In genomic region chr4:63033724-63034123, GRCm38 (mm10) we compare ENCODE assay signal across 16 mouse cellular contexts.
DNase-seq lines count a peak whose midpoint lies in the region; ATAC-seq and TF ChIP-seq lines count a peak whose summit lies in the region.
"Had no signal": no experiment of that assay in that cellular context is flagged by ENCODE, and none has a peak within 500 bp of the region (broad histone marks: within the 10 kb centered on the region; RNA-seq: fewer than 3 reads in every experiment).

No protein-coding gene starts in this region.

- H3K9ac ChIP-seq in kidney, embryonic 15.5 days, result no peak overlapping the region
- no peak overlapping the region for H3K9ac ChIP-seq in forebrain, embryonic 11.5 days (ENCODE audit: low read length)
- no peak overlapping the region for H3K9ac ChIP-seq in midbrain, embryonic 15.5 days
- H3K9ac ChIP-seq: embryonic facial prominence, embryonic 12.5 days had no signal

- no peak for TF ChIP-seq CTCF in thymus, adult 2 months (IDR thresholded peaks at IDR 0.05; ENCODE audit: borderline replicate concordance, control insufficient read depth, extremely low read depth, insufficient read depth, low read length, poor library complexity)

- no peak overlapping the region for H3K4me2 ChIP-seq in kidney, embryonic 15.5 days
- H3K4me2 ChIP-seq in forebrain, embryonic 11.5 days (ENCODE audit: low read depth, low read length, severe bottlenecking), result no peak overlapping the region
- H3K4me2 ChIP-seq in midbrain, embryonic 15.5 days, result no peak overlapping the region
- H3K4me2 ChIP-seq: embryonic facial prominence, embryonic 12.5 days; neural tube, embryonic 13.5 days had no signal

- no peaks in the 10 kb centered on the region for H3K27me3 ChIP-seq in kidney, embryonic 15.5 days
- H3K27me3 ChIP-seq in forebrain, embryonic 11.5 days (ENCODE audit: control insufficient read depth, insufficient read depth, low read length), result no peaks in the 10 kb centered on the region
- no peaks in the 10 kb centered on the region for H3K27me3 ChIP-seq in midbrain, embryonic 15.5 days (replicated peaks)
- H3K27me3 ChIP-seq in thymus, adult 2 months (ENCODE audit: control insufficient read depth, insufficient read depth, low read length), result no peaks in the 10 kb centered on the region
- H3K27me3 ChIP-seq: embryonic facial prominence, embryonic 12.5 days; neural tube, embryonic 13.5 days had no signal

- H3K4me1 ChIP-seq in kidney, embryonic 15.5 days, result peaks cover 66% of the 10 kb centered on the region
- H3K4me1 ChIP-seq in forebrain, embryonic 11.5 days (replicated peaks; ENCODE audit: control insufficient read depth, insufficient read depth, low read length), result 0 out of 2 replicates have a peak, but pooled peaks cover 2% of the 10 kb centered on the region
- H3K4me1 ChIP-seq in midbrain, embryonic 15.5 days, result peaks cover 15% of the 10 kb centered on the region
- no peaks in the 10 kb centered on the region for H3K4me1 ChIP-seq in thymus, adult 2 months (replicated peaks; ENCODE audit: control insufficient read depth, insufficient read depth, low read length)

- WGBS in kidney, embryonic 15.5 days, result 50% methylated on average over 5 of the region's 5 CpGs
- 15% methylated on average over 5 of the region's 5 CpGs for WGBS in forebrain, embryonic 11.5 days
- 14% methylated on average over 5 of the region's 5 CpGs for WGBS in midbrain, embryonic 15.5 days
- WGBS in thymus, adult 2 months, result 85% methylated on average over 5 of the region's 5 CpGs

- no peaks in the 10 kb centered on the region for H3K9me3 ChIP-seq in kidney, embryonic 15.5 days (replicated peaks)
- H3K9me3 ChIP-seq in forebrain, embryonic 11.5 days (ENCODE audit: control insufficient read depth, low read length), result no peaks in the 10 kb centered on the region
- H3K9me3 ChIP-seq in midbrain, embryonic 15.5 days, result no peaks in the 10 kb centered on the region
- H3K9me3 ChIP-seq: embryonic facial prominence, embryonic 12.5 days; neural tube, embryonic 13.5 days had no signal

- no peak for ATAC-seq in kidney, embryonic 15.5 days (replicated peaks; ENCODE audit: low FRiP score)
- 0 out of 2 replicates have a peak, but pooled peaks have one; percentile 42 for ATAC-seq in forebrain, embryonic 11.5 days (replicated peaks; ENCODE audit: low FRiP score)
- ATAC-seq in midbrain, embryonic 15.5 days (replicated peaks), result peak; percentile 40; the same call in 1 of the 2 replicates
- no peak for ATAC-seq in megakaryocyte progenitor cell, adult 5-6 weeks (replicated peaks; ENCODE audit: poor library complexity)
- ATAC-seq: CD4-positive, CD25-positive, alpha-beta regulatory T cell, adult 4 months had no signal

- no peak for DNase-seq in kidney, postnatal 14 days
- peak; percentile 93 for DNase-seq in R1 (ENCODE audit: low read depth, low spot score)
- no peak for DNase-seq in forebrain, embryonic 11.5 days (ENCODE audit: low spot score)
- no peak for DNase-seq in thymus, adult 2 months
- DNase-seq: adrenal gland, adult 8-10 months; cerebellum, postnatal 14 days; heart, postnatal 14 days; kidney, adult 2 months; layer of hippocampus, adult 9-11 months; left cerebral cortex, postnatal 4 days had no signal

- no peak overlapping the region for H3K4me3 ChIP-seq in kidney, embryonic 15.5 days (replicated peaks)
- no peak overlapping the region for H3K4me3 ChIP-seq in forebrain, embryonic 11.5 days (ENCODE audit: low read depth, low read length)
- no peak overlapping the region for H3K4me3 ChIP-seq in midbrain, embryonic 15.5 days
- no peak overlapping the region for H3K4me3 ChIP-seq in thymus, adult 2 months (ENCODE audit: control insufficient read depth, insufficient read depth, low read length)
- H3K4me3 ChIP-seq: embryonic facial prominence, embryonic 12.5 days; neural tube, embryonic 13.5 days had no signal

- peak overlapping the region; percentile 87 for H3K27ac ChIP-seq in kidney, embryonic 15.5 days
- no peak overlapping the region for H3K27ac ChIP-seq in forebrain, embryonic 11.5 days (ENCODE audit: low read depth, low read length)
- H3K27ac ChIP-seq in midbrain, embryonic 15.5 days, result 0 out of 2 replicates have a peak overlapping the region, but pooled peaks have one; percentile 18
- H3K27ac ChIP-seq in thymus, adult 2 months (ENCODE audit: control insufficient read depth, insufficient read depth, low read length), result no peak overlapping the region

- H3K36me3 ChIP-seq in kidney, embryonic 15.5 days, result 0 out of 2 replicates have a peak, but pooled peaks cover 7% of the 10 kb centered on the region
- no peaks in the 10 kb centered on the region for H3K36me3 ChIP-seq in forebrain, embryonic 11.5 days (ENCODE audit: control insufficient read depth, insufficient read depth, low read length)
- H3K36me3 ChIP-seq in midbrain, embryonic 15.5 days (replicated peaks), result no peaks in the 10 kb centered on the region
- no peaks in the 10 kb centered on the region for H3K36me3 ChIP-seq in thymus, adult 2 months (ENCODE audit: control insufficient read depth, insufficient read depth, low read length)
- H3K36me3 ChIP-seq: embryonic facial prominence, embryonic 12.5 days; neural tube, embryonic 13.5 days had no signal

- TF ChIP-seq POLR2A in thymus, adult 2 months (IDR thresholded peaks at IDR 0.05; ENCODE audit: control insufficient read depth, extremely low read depth, insufficient read depth, low read length, poor library complexity), result no peak

Comparison
In these comparisons a context has a peak if more than half of its experiments do, and no peak if none do; other contexts are left out.
1. ATAC-seq: peak in forebrain, embryonic 11.5 days (single experiment) and midbrain, embryonic 15.5 days (single experiment); none in kidney, embryonic 15.5 days (single experiment) and megakaryocyte progenitor cell, adult 5-6 weeks (single experiment).
2. H3K27ac ChIP-seq: peak in kidney, embryonic 15.5 days (single experiment) and midbrain, embryonic 15.5 days (single experiment); none in forebrain, embryonic 11.5 days (single experiment) and thymus, adult 2 months (single experiment).